Mouse (Mus musculus) kidney, adult 18-20 months (tissue): ENCODE measurements around the gene Pdzd8.

ENCODE experiments used
- DNase-seq: peaks from one replicate; pipeline ENCODE4 v3.0.0; 2021

The Pdzd8 gene

DNA sequence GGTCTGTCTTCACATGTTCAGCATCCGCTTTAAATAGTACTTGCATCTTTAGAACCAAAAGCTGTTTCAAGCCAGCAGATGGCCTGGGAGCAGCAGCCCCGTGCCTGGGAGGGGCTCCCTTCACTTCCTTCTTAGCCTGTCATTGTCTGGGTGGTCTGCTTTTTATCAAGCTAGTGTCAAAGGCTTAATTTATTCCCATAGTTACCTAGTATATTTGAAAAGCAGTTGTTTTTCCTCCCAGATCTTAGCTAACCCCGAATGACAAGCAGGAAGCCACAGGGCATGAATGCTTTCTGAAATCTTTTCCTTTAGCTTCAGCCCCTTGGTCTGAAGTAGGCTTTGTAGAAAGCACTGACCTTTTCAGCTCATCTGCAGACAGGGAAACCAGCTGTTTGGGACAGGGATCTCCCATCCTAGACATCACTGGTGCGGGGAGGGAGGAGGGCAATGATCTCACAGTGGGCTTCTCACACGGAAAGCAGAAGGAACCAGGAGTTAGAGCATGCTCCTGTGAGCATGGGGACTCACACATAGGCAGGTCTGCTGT, 78.1 kb downstream of the Pdzd8 start:
- no peak for DNase-seq

DNA sequence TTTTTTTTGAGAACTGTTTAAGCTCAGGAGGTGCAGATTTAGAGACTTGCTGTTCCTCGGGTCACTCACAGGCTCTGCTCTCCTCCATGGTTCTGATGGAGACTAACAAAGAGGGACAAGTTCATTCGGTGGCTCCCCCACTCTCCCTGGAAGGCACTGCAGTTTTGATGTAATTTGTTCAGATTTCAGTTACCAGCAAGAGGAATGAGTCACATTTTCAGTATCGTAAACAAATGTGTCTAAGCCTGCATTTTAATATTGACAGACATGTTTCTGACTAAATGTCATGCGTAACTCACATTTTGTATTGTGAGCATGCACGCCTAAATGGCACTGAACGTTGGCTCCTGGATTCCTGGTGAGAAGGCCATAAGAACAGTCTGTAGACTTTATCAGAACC, 79.7 kb downstream of the Pdzd8 start:
- DNase-seq, result no peak

DNA sequence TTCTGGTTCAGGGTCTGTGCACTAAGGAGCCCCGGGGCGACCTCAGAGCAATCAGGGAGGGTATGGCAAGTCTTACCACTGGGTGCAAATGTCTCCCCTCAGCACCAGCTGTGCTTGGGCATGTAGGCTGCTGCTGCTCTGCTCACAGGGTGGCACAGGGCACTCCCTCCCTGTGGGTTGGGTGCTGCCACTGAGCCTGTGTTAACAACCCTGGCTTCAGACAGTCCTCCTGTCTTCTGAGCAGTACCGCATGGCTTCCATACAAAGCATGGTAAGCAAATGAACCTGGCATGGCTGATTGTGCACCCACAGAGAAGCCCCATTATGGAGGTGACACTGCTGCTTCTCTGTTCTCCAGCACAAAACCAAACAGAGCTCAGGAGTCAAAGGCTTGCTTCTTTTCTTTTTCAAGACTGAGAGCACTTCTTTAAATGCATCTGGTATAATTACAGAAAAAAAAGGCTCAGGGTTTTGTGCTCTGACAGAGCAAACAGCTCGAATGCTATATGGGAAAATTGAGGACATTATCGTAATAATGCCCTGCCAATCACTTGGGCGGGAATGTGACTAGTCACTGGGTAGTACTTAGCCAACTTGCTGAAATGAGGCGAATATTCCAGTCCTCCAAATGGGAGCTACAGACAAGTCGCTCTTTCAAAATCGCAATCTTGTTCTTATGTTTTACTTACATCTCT, 80.6 kb downstream of the Pdzd8 start:
- DNase-seq, result no peak

DNA sequence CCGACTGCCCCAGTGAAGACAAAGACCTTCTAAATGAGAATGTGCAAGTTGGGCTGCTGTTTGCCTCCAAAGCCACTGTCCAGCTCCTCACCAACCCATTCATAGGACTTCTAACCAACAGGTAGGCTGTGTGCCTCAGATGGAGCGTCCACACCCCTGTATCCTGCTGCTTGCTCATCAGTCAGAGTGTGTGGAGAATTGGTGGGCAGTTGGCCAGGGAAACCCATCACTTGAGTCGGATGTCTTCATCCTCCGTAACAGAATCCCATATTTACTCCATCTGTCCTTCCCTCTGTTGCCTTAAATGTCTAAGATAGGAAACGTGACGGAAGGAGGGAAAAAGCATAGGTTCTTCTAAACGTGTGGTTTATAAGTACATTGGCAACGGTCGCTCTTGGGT, 82.4 kb downstream of the Pdzd8 start:
- no peak for DNase-seq

GRCm38 (mm10) chr19:59261604-59262003, 84.0 kb downstream of the Pdzd8 start:
- no peak for DNase-seq

DNA sequence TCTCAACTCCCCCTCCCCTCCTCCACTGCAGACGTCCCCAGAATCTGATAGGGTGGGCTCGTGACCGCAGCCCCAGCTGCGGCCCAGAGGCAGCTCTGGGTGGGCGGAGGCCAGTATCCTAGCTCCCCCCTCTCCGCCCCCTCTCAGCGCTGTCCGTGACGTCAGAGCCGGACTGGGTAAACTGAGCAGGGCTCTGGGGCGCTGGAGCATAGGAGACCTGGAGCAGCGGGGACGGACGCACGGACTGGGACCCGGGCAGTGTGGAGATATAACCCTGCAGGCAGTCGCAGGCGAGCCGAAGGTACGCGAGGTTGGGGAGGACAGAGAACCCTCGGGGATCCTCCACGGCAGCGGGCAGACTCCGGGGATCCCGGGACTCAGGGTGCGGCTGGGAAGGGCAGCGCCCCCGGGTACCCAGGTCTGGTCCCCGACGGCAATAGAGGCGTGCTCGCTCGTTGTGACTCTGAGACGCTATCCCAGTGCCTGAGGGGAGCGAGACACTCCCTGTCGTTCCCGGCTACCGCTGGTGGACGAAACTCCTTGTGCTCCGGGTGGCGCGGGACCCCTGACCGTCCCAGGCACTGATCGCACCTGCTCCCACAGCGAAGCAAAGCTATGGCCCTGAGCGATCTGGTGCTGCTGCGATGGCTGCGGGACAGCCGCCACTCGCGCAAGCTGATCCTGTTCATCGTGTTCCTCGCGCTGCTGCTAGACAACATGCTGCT, 84.7 kb downstream of the Pdzd8 start, which contains the start of gene Slc18a2:
Gene Slc18a2, plus strand, starts transcription at position 179 of the 725 bp plus-strand sequence.
- no peak for DNase-seq

GRCm38 (mm10) chr19:59259633-59260032, 85.9 kb downstream of the Pdzd8 start:
- DNase-seq, result no peak

DNA sequence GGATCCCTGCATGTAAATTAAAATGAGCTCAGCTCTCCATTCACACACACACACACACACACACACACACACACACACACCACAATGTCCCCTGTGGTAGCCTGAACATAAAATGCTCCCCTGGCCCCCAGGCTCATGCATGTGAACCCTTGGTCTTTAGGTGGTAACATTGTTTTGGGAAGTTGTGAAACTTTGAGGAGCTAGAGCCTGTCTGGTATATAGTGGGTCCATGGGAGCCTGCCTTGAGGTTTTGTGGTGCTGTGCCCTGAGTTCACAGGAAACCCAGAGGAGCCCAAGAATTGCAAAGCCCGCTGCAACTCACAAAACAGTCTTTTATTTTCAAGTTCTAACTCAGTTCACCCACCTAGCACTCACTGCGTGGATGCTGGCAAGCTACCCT, 92.9 kb downstream of the Pdzd8 start:
- no peak for DNase-seq

- no peak for DNase-seq
Measured at GRCm38 (mm10) chr19:59248553-59249286, 96.9 kb downstream of the Pdzd8 start.

DNA sequence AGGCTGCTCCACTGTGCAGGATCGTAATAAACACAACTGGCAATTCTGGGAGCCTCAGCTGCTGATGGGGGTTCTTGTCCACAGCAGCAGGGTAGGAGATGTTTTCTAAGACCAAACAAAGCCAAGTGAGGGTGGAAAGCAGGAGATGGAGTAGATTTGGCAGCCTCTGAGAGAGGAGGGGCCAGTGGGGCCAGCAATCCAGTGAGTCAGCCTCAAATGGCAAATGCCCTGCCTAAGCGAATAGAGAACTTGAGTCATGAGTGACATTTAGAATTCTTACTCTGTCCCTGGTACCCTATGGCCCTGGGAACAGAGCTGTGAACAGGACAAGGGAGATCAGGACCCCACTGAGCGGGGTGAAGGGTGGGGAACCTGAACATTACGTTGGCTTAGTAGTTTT, 97.4 kb downstream of the Pdzd8 start:
- no peak for DNase-seq
